Mouse (Mus musculus): Measurements from ENCODE around the gene Afmid.

DNA sequence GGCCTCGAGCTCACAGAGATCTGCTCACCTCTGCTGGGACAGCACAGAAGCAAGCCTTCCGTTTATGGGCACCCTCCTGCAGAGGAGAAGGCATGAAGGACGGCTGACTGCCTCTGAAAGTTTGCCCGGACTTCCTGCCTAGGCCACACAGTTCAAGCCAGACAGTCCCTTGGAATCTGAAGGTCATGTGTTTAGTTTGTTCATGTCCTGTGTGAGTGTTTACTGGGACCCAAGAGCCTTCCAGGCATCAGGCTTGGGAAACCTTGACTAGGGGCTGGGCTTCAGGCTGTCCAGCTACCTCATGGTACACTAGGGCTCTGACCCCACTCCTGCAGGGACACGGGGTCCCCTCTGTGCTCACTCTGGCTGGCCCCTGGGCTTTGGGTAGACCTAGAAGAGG is 60.3 kb downstream of the Afmid start:
- peak; percentile 54; the same call in 1 of the 2 replicates for TF ChIP-seq EP300 (IDR thresholded peaks at IDR 0.05)
- no peak for TF ChIP-seq CTCF (IDR thresholded peaks at IDR 0.05)

All from lung, postnatal 0 days (tissue).